Mouse (Mus musculus): ENCODE data around the gene Adgrg3. TPM values are rescaled to one million over a fixed set of nuclear protein-coding genes. Genes with fewer than 3 reads are reported as not detected.

Adgrg3 gene
- polyA plus RNA-seq, 1 experiment from 2014 or later = 3.1 TPM

- WGBS = 77% methylated on average over 5 of the region's 5 CpGs
- no peak overlapping the region for H3K9ac ChIP-seq
- ATAC-seq (ENCODE audit: extremely low read depth, insufficient number of reproducible peaks, low FRiP score, low TSS enrichment) = no peak
Observed at GRCm38 (mm10) chr8:95056414-95056813, 38.9 kb downstream of the Adgrg3 start.

GRCm38 (mm10) chr8:95058661-95059060 lies 41.2 kb downstream of the Adgrg3 start:
- no peak for ATAC-seq (ENCODE audit: extremely low read depth, insufficient number of reproducible peaks, low FRiP score, low TSS enrichment)
- no peaks in the 10 kb centered on the region for H3K27me3 ChIP-seq (replicated peaks)
- no peak overlapping the region for H3K27ac ChIP-seq (replicated peaks)
- no peak overlapping the region for H3K4me2 ChIP-seq
- no peak overlapping the region for H3K4me3 ChIP-seq
- H3K4me1 ChIP-seq = peaks cover 12% of the 10 kb centered on the region
- H3K36me3 ChIP-seq = no peaks in the 10 kb centered on the region
- H3K9me3 ChIP-seq = no peaks in the 10 kb centered on the region
- H3K9ac ChIP-seq = no peak overlapping the region
- 69% methylated on average over 6 of the region's 6 CpGs for WGBS

More at GRCm38 (mm10) chr8:95056414-95056813, 38.9 kb downstream of the Adgrg3 start:
- Histone ChIP-seq H3K9me3 (no peaks in the 10 kb centered on the region), H3K4me2 (no peak overlapping the region), H3K4me3 (no peak overlapping the region), H3K27me3 (replicated peaks) (no peaks in the 10 kb centered on the region), H3K36me3 (no peaks in the 10 kb centered on the region), H3K27ac (replicated peaks) (no peak overlapping the region), H3K4me1 (peaks cover 12% of the 10 kb centered on the region)

- Histone ChIP-seq H3K4me2 (no peak overlapping the region), H3K9me3 (no peaks in the 10 kb centered on the region), H3K9ac (no peak overlapping the region), H3K4me3 (no peak overlapping the region), H3K4me1 (peaks cover 12% of the 10 kb centered on the region), H3K27me3 (replicated peaks) (no peaks in the 10 kb centered on the region), H3K36me3 (no peaks in the 10 kb centered on the region), H3K27ac (replicated peaks) (peak overlapping the region; percentile 67)
- no peak for ATAC-seq (ENCODE audit: extremely low read depth, insufficient number of reproducible peaks, low FRiP score, low TSS enrichment)
- 41% methylated on average over 6 of the region's 6 CpGs for WGBS
Observed at GRCm38 (mm10) chr8:95059812-95060533, 42.5 kb downstream of the Adgrg3 start.

GRCm38 (mm10) chr8:95064531-95064930 lies 47.0 kb downstream of the Adgrg3 start:
- Histone ChIP-seq H3K4me3 (no peak overlapping the region), H3K9ac (no peak overlapping the region), H3K36me3 (no peaks in the 10 kb centered on the region), H3K4me2 (no peak overlapping the region), H3K9me3 (no peaks in the 10 kb centered on the region), H3K27ac (replicated peaks) (no peak overlapping the region), H3K27me3 (replicated peaks) (no peaks in the 10 kb centered on the region), H3K4me1 (peaks cover 6% of the 10 kb centered on the region)
- no peak for ATAC-seq (ENCODE audit: extremely low read depth, insufficient number of reproducible peaks, low FRiP score, low TSS enrichment)
- WGBS = 98% methylated on average over 2 of the region's 2 CpGs

GRCm38 (mm10) chr8:95067582-95067981 lies 50.1 kb downstream of the Adgrg3 start:
- no peak overlapping the region for H3K27ac ChIP-seq (replicated peaks)
- no peaks in the 10 kb centered on the region for H3K4me1 ChIP-seq
- H3K9me3 ChIP-seq = no peaks in the 10 kb centered on the region
- no peaks in the 10 kb centered on the region for H3K36me3 ChIP-seq
- ATAC-seq (ENCODE audit: extremely low read depth, insufficient number of reproducible peaks, low FRiP score, low TSS enrichment) = no peak
- H3K9ac ChIP-seq = no peak overlapping the region
- no peak overlapping the region for H3K4me3 ChIP-seq
- 37% methylated on average over 3 of the region's 3 CpGs for WGBS
- H3K27me3 ChIP-seq (replicated peaks) = no peaks in the 10 kb centered on the region
- no peak overlapping the region for H3K4me2 ChIP-seq

GRCm38 (mm10) chr8:95075504-95075903 lies 58.0 kb downstream of the Adgrg3 start:
- H3K4me3 ChIP-seq = no peak overlapping the region
- H3K9me3 ChIP-seq = no peaks in the 10 kb centered on the region
- no peak for ATAC-seq (ENCODE audit: extremely low read depth, insufficient number of reproducible peaks, low FRiP score, low TSS enrichment)
- 61% methylated on average over 3 of the region's 3 CpGs for WGBS
- peaks cover 21% of the 10 kb centered on the region for H3K27me3 ChIP-seq (replicated peaks)
- no peak overlapping the region for H3K27ac ChIP-seq (replicated peaks)
- H3K4me2 ChIP-seq = no peak overlapping the region
- no peaks in the 10 kb centered on the region for H3K36me3 ChIP-seq
- H3K4me1 ChIP-seq = peaks cover 3% of the 10 kb centered on the region
- H3K9ac ChIP-seq = no peak overlapping the region

- WGBS = 71% methylated on average over 17 of the region's 17 CpGs
- Histone ChIP-seq H3K36me3 (no peaks in the 10 kb centered on the region), H3K4me3 (no peak overlapping the region), H3K4me2 (no peak overlapping the region), H3K27ac (replicated peaks) (no peak overlapping the region), H3K9ac (no peak overlapping the region), H3K27me3 (replicated peaks) (peaks cover 21% of the 10 kb centered on the region), H3K4me1 (peaks cover 3% of the 10 kb centered on the region), H3K9me3 (no peaks in the 10 kb centered on the region)
- ATAC-seq (ENCODE audit: extremely low read depth, insufficient number of reproducible peaks, low FRiP score, low TSS enrichment) = no peak
Observed at GRCm38 (mm10) chr8:95076151-95076550, 58.7 kb downstream of the Adgrg3 start.

- no peak overlapping the region for H3K4me3 ChIP-seq
- no peak overlapping the region for H3K9ac ChIP-seq
- peaks cover 15% of the 10 kb centered on the region for H3K4me1 ChIP-seq
- no peak overlapping the region for H3K27ac ChIP-seq (replicated peaks)
- H3K27me3 ChIP-seq (replicated peaks) = peaks cover 21% of the 10 kb centered on the region
- H3K36me3 ChIP-seq = 0 out of 2 replicates have a peak, but pooled peaks cover 4% of the 10 kb centered on the region
- WGBS = 73% methylated on average over 3 of the region's 3 CpGs
- no peak overlapping the region for H3K4me2 ChIP-seq
- no peaks in the 10 kb centered on the region for H3K9me3 ChIP-seq
- no peak for ATAC-seq (ENCODE audit: extremely low read depth, insufficient number of reproducible peaks, low FRiP score, low TSS enrichment)
Observed at GRCm38 (mm10) chr8:95078055-95078454, 60.6 kb downstream of the Adgrg3 start.

GRCm38 (mm10) chr8:95079305-95079704 lies 61.8 kb downstream of the Adgrg3 start:
- Histone ChIP-seq H3K9me3 (no peaks in the 10 kb centered on the region), H3K4me3 (no peak overlapping the region), H3K4me1 (peaks cover 15% of the 10 kb centered on the region), H3K36me3 (peaks cover 14% of the 10 kb centered on the region), H3K4me2 (no peak overlapping the region), H3K27me3 (replicated peaks) (peaks cover 12% of the 10 kb centered on the region), H3K27ac (replicated peaks) (no peak overlapping the region), H3K9ac (no peak overlapping the region)
- no peak for ATAC-seq (ENCODE audit: extremely low read depth, insufficient number of reproducible peaks, low FRiP score, low TSS enrichment)
- WGBS = 81% methylated on average over 4 of the region's 4 CpGs

GRCm38 (mm10) chr8:95080381-95081341 lies 63.2 kb downstream of the Adgrg3 start, which contains the start of gene Katnb1:
Gene Katnb1 (plus strand): TSS chr8:95081186.
- peak within 1 kb of the TSS; percentile 90 for H3K4me3 ChIP-seq
- H3K9ac ChIP-seq = peak within 1 kb of the TSS; percentile 91
- no peaks in the 10 kb centered on the region for H3K9me3 ChIP-seq
- peaks cover 9% of the 10 kb centered on the region; the same call in 1 of the 2 replicates for H3K27me3 ChIP-seq (replicated peaks)
- ATAC-seq (ENCODE audit: extremely low read depth, insufficient number of reproducible peaks, low FRiP score, low TSS enrichment) = peak; percentile 93
- peak within 1 kb of the TSS; percentile 97 for H3K4me2 ChIP-seq
- WGBS = under 1% methylated on average over 47 of the region's 47 CpGs
- H3K4me1 ChIP-seq = peaks cover 22% of the 10 kb centered on the region
- H3K27ac ChIP-seq (replicated peaks) = peak within 1 kb of the TSS; percentile 77
- peaks cover 27% of the 10 kb centered on the region for H3K36me3 ChIP-seq

- Histone ChIP-seq H3K4me3 (peak overlapping the region; percentile 90), H3K4me2 (peak overlapping the region; percentile 97), H3K9me3 (no peaks in the 10 kb centered on the region), H3K4me1 (peaks cover 25% of the 10 kb centered on the region), H3K9ac (peak overlapping the region; percentile 91), H3K27me3 (replicated peaks) (peaks cover 9% of the 10 kb centered on the region; the same call in 1 of the 2 replicates), H3K36me3 (peaks cover 33% of the 10 kb centered on the region), H3K27ac (replicated peaks) (peak overlapping the region; percentile 77)
- whole genome bisulfite sequencing = 6% methylated on average over 11 of the region's 11 CpGs
- no peak for ATAC-seq (ENCODE audit: extremely low read depth, insufficient number of reproducible peaks, low FRiP score, low TSS enrichment)
Observed at GRCm38 (mm10) chr8:95081650-95082049, 64.2 kb downstream of the Adgrg3 start.

Data from heart, embryonic 13.5 days (tissue).